Mouse (Mus musculus): Measurements from ENCODE around the gene Olfr1344.
"Not testable (repeated sequence)": the region's sequence is repeated elsewhere in the genome, so short reads cannot be mapped to it uniquely, and the experiment has no call there.

The Olfr1344 gene

GRCm38 (mm10) chr7:6466951-6467350, 28.5 kb downstream of the Olfr1344 start, which contains the start of gene Olfr1346:
Olfr1346 (plus strand) TSS chr7:6467101.
- DNase-seq (ENCODE audit: low read depth, low spot score), result no peak
- Histone ChIP-seq H3K27me3 (ENCODE audit: control insufficient read depth, insufficient read depth, low read length, poor library complexity, severe bottlenecking) (no peaks in the 10 kb centered on the region), H3K36me3 (ENCODE audit: control insufficient read depth, insufficient read depth, low read length, poor library complexity, severe bottlenecking) (no peaks in the 10 kb centered on the region)

GRCm38 (mm10) chr7:6477633-6478032, 39.1 kb downstream of the Olfr1344 start:
- DNase-seq (ENCODE audit: low read depth, low spot score); H3K27me3 ChIP-seq (ENCODE audit: control insufficient read depth, insufficient read depth, low read length, poor library complexity, severe bottlenecking); H3K36me3 ChIP-seq (ENCODE audit: control insufficient read depth, insufficient read depth, low read length, poor library complexity, severe bottlenecking): not testable (repeated sequence)

GRCm38 (mm10) chr7:6486841-6487240, 48.4 kb downstream of the Olfr1344 start, which contains the start of gene Olfr5:
Olfr5 (minus strand) TSS chr7:6486941.
- DNase-seq (ENCODE audit: low read depth, low spot score), result no peak
- Histone ChIP-seq H3K27me3 (ENCODE audit: control insufficient read depth, insufficient read depth, low read length, poor library complexity, severe bottlenecking) (no peaks in the 10 kb centered on the region), H3K36me3 (ENCODE audit: control insufficient read depth, insufficient read depth, low read length, poor library complexity, severe bottlenecking) (no peaks in the 10 kb centered on the region)

Measured in splenic B cell, adult 2 months (primary cell).